Mouse (Mus musculus) bone marrow macrophage, adult 2 months (primary cell): Measurements from ENCODE around the gene Ankdd1a.

Experiments used
- CTCF ChIP-seq: IDR thresholded peaks from 2 replicates; pipeline ENCODE4 v1.5.1; 2012; ENCODE audit warnings: low read depth, mild to moderate bottlenecking, low read length, moderate library complexity
- POLR2A ChIP-seq: IDR thresholded peaks from 2 replicates; pipeline ENCODE4 v1.6.1; 2012; ENCODE audit warnings: mild to moderate bottlenecking, low read depth, low read length, borderline replicate concordance

GRCm38 (mm10) chr9:65519807-65520504 is at the start of gene Ankdd1a:
- TF ChIP-seq CTCF (no peak), POLR2A (no peak)
